Mouse (Mus musculus) retina, postnatal 7 days (tissue): ENCODE measurements around the gene Nfasc.

Experiments used
- DNase-seq: peaks from one replicate; pipeline ENCODE4 v3.0.0-alpha.2; 2012; ENCODE audit warnings: low read depth, low spot score

Gene Nfasc

DNA sequence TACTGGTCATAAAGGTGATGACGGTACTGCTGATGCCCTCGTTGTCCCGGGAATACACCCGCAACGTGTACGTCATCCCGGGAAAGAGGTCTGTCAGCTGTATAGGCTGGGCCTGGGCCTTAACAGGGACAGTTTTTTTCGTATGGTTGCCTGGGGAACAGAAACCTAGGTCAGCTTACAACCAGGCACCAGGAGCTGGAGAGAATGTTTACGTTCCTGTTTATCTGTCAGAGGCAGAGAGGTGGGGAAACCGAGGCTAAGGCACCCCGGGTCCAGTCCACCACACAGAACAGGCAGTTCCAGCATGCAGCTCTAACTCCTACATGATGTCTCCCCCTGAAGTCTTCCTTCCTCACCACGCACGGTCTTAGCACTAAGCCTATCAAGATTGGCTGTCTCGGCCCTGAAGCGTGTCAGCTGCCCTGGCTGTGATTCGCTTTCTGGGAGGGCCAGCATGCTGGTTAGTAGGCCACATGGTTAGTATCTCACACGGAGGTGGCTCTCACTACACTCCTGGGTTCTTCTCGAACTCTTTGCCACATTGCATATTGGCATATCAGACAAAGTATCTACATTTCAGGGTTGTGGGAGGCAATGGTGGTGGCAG lies 158.5 kb downstream of the Nfasc start:
- no peak for DNase-seq

DNA sequence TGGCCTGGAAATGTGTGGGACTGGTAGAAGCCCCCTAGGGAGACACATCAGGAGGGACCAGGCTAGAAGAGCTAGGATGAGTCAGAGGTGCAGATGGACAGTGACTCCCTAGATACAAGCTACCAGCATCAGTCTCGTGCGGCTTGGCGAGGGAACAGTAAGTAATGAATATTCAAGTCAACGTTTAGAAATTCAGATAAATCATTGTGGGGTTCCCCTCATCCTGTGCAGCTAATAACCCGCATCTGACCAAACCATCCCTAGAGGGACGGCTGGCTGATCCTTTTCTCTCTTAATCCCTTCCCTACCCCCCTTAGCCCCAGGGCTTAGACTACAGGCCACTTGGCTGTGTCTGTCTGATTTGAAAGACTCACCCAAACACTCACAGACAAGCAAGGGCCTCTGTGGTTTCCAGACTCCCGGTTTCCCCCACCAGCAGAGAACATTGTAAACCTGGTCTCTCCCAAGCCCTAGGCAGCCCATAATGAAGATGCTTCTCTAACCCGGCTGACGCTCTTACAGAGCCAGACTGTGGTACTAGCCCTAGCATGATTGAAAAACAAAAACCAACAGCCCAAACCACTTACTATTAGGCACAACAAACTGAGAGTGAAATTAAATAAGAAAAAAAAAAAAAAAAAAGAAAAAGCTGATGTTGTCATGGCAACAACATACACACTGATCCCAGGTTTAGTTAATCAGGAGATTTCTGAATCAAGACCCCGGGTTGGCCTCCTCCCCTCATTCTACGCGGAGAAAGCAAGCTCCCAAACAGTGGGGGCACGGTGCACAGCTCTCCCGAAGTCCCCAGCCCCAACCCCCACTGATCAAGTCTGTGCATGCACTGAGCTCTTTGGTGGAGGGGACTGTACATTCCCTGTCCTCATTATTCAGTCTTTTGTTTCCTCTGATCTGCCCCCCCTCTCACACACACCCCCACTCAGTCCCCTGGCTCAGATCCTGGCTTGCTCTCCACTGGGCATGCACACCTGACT lies 159.5 kb downstream of the Nfasc start:
- peak; percentile 52 for DNase-seq

DNA sequence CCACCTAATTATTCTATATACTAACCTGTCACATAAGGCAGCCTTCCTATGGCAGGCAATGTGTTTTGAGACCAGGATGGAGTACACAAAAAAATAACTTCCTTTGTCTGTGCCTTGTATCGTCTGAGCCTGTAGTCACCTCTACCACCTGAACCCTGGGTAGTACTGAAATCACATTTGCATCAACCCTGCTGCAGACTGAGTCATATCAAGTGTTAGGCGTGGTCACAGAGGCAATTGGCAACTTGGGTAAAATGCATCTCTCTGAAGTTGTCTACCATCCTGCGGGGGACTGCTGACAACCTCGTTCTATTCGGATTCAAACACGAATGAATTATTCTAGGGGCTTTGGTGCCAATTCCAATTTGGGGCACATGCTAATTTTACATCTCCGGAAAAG lies 161.5 kb downstream of the Nfasc start:
- DNase-seq, result no peak

DNA sequence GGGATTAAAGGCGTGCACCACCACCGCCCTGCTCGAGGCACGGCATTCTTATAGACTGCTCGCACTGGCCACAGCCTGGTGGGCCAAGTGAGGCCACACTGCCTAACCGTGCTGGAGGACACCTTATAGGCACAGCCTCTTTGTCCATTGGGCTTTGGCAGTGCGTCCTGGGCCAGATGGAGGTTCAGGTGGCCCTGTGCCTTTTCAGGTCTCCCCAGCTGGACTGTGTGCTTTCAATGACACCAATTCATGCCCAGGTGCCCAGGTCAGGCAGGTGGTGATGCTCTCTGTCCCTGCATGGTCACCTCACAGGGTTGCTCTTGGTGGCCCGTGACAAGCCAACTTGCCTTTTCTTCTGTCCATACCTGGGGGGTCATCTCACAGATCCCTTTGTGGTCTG lies 164.8 kb downstream of the Nfasc start:
- DNase-seq, result no peak

DNA sequence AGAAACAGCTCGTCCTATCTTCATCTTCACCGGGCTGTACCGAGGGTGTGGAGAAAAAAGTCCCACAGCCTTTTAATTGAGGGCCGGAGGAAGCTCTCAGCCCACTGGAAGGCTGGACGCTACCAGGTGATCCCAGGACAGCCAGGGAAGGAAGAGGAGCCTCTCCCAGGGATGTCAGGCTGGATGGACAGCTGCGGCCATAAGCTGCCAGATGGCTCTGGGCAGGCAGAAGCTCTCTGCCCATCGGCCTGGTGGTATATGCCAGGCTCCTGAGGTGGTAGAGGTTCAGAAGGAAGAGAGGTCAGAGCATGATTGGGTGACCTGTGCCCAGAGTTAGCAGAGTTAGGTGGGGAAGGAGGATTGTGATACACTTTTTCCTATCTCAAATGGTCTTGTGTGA lies 168.7 kb downstream of the Nfasc start:
- DNase-seq, result no peak

DNA sequence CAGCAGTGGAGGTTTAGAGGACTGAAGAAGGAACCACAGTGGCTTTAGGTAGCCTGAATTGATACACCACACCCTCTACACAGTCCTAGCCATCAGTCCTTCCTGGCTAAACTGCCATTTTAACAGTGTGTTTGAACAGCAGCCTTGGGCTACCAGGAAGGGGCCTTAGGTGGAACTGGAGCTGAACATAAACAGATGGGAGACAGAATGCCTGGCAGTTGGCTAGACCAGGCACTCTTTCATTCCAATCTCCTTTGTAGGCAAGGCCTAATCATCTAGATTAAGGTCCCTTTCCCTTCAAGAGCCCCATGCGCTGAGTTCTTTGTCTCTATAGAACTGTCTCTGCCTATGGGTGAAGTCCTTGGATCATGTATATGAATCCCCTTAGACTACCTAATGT lies 170.0 kb downstream of the Nfasc start:
- no peak for DNase-seq

DNA sequence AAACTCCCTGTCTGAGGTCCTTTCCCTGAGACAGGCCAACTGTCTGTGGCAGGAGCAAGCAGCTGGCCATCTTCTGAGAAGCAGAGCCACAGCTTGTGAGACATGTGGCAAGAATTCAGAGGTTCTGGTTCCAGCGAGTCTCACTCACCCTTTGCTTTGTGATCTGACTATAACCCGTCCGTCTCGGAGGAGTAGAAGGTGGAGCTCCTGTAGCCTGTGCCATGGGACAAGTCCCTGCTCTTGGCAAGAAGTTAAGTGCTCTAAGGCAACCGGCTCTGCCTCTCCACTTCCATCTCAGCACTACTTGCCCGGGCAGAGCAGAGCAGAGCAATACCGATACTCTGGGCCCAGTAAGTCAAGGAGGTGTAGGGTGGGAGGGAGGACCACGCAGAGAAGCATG lies 170.7 kb downstream of the Nfasc start:
- no peak for DNase-seq

DNA sequence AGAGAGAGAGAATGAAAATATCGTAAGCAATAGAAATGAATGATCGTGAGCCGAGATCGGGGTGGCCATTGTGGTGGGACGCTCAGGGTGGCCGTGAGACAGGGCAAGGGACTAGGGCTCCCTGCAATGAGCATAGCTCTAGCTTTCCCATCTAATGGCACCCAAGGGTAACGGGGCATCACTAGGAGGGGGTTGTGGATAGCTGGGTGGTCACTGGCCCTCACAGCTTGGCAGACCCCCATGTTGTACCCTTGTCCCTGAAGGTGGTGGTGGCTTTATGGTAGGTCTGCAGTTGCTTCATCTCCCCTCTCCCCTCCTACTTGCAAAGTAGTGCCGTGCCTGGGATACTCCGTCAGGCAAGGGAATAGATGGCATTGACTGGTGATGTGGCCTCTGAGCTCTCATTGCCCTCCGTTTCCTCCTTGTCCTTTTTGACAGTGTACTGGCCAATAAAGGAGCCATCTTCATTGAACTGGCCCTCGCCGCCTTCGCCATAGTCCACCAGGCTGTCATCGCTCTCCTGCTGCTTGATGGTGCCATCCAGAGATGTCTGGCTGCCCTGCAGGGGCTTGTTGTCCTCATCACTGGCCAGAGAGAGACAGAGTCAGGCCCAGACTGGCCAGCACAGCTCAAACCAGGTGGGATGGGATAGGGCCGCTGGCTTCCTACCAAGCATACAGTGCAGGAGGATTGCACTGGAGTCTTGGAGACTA lies 171.4 kb downstream of the Nfasc start:
- no peak for DNase-seq

DNA sequence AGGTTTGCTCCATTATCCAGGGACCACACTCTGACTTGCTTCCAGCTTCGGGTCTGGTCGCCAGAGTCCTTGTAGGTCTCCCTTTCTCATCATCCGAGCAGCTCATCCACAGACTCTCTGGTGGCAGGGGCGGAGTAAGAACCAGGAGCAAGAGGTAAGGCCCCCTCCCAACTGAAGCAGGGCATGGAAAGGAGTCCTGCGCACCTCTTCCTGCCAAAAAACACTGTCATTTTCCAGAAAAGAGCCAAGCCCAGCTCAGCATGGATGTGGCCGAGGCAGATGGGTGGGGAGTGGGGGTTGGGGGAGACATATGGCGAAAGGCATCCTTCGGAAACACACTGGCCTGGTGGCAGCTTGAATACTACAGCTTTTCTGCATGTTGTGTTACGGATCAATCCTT lies 172.1 kb downstream of the Nfasc start:
- no peak for DNase-seq

DNA sequence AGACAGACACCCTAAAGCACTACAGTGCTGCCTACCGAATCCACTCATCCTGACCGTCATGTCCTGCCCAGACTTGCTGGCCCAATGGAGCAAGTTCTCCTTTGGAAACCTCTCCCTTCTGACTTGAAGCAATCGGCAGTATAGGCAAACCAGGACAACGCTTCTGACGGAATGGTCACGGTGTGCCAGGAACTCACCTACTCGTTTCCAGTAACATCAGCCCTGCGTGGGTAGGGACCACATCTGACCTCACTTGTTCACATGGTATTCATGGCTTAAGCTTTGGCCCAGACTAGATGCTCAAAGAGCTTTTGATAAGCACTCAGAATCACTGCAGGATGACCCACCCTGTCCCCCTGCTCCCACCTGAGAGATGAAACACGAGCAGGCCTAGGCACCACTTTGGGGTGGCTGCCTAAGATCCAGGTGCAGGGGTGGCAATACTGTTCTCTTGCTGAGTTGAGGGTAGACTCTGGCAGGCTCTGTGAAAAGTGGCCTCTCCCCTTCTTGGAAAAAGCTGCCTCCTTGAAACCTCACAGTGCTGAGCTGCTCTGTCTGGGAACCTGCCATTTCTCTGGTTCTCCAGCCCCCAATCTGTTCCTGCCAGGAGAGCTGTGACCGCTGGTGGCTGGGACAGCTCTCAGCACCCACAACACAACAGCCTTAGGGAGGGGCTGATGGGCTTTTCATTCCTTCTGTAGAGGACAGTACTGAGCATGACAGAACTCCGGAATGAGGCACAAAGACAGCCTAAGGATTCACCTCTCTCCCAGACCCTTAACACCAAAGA lies 174.1 kb downstream of the Nfasc start:
- DNase-seq, result no peak

DNA sequence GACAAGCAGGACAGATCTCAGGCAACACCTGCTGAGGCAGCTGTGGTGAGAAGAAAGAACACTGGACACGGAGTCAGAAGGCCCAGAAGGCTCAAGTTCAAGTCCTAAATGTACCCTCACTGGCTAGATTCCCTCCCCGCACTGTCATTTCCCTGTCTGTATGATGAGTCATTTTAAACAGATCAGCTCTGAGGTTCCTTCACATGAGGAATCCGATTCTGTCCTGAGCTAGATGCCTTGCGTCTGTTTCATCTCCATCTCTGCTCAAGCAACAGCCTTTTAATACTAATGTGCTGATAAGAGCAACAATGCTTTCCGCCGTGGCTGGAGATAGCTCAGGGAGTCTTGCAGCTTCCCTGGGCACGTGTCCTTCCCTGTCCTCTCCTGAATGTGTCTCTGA lies 175.8 kb downstream of the Nfasc start:
- DNase-seq, result no peak

DNA sequence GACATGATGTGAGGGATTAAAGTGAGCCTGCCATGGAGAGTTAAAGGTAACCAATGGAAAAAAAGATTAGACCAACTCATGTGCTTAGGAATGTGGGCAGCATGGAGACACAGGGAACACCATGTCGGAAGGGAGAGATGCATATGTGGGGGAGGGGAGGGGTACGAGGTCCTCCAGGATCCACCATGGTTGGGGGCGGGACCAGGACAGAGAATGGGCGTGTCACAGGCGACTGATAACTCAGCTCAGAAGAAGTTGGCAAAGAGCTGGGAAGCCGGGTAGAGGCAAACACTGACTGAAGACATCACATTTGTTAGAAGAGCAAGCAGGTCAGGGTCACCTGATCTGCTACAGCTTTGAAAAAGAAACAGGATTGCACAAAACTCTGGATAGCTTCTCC lies 176.7 kb downstream of the Nfasc start:
- no peak for DNase-seq

DNA sequence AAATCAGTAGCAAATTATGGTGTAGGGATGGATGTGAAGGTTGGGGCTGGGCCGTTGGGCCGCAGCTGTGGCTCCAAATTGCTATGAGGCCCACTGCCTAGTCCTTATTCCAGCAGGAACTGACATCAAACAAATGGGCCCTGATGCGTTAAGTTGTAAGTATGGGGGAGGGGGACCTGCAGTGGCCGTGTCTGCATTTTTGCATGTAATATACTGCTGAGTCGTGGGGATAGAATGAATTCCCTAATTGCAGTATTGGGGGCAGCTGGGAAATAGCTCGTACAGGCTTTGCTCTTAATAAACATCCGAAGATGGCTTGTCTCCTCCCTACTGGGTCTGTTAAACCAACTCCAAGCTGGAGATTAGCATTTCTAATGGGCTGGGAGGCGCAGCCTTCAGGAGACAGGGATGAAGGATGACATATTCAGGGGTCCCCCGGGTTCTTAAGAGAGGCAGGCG lies 179.2 kb downstream of the Nfasc start:
- DNase-seq, result no peak

DNA sequence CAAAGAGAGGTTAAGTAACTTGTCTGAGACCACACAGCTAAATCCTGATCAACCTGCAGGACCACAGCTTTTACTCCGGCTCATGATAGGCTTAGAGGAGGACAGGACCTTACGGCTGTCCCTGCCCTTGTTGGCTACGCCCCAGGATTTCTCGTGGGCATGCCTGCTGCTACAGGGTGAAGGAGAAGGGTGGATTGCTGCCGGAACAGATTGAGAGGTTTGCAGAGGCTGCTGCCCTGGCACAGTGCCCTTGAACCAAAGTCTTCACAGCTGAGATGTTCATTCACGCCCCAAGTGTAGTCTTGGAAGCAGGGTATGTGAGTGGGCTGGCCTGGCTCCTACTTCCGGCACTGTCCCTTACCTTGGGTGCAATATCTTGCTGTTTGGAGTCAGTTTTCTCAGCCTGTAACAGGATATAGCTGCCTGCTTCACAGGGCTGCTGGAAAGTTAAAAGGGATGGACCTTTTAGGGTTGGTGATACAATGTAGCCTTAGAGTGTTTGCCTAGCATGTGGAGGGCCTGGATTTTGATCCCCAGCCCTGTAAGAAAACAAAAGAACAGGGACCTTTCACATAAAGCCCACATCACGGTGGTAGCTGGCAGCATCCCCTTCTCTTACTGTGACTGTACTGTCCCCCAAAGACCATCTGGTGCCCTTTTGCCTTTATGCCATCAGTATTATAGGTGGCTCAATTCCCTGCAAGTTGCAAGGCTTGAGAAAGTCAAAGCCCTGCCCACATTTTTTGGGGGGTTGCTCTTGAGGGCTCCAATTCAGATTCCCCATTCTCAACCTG lies 180.5 kb downstream of the Nfasc start:
- DNase-seq, result no peak

DNA sequence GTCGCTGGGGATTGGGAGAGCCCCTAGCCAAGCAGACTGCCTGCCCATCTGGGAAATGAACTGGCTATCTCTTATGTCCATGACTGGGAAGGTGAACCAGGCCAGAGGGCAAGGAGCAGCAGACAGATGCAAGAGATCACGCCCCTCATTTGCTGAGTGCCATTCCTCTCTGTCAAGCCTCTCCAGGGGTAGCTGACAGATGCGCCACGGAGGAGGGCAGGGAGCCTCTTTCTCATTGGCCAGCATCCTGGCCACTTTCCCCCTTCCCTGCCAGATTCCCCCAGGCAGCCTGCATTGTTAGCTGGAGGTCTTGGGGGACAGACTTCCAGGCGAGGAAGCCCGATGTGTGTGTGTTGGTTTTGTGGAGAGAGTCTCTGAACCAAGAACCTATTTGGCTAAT lies 182.6 kb downstream of the Nfasc start:
- DNase-seq, result no peak

DNA sequence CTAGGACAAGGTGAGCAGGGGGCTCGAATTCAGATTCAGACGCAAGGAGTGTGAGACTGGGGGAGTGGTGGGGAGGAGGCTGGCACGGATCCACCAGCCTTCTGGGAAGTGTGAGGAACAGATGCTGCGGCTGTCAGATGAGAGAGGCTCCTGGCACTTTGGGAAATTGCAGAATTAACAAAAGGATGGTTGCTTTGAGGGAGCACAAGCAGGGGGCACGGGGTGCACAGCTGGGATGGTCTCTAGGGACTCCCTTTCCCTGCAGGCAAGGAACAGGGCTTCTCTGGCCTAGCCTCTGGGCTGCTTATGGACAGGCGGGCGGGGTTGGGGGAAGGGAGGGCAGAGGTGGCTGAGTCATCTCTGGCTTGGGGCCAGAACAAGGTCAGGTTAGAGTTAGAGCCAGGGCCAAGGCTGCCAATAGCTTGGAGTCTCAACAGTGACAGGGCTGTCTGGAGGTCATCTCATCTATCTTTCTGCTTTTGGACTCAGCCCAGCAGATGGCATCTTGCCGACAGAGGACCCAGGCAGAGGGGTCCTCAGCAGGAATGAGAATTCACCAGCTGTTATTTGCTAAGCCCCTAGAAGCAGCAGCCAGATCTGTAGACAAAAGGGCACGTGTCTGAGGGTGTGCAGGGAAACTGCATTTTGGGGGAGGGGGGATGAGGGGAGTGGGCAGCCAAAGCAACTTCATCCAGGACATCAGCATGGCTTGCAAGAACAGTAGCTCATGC lies 183.5 kb downstream of the Nfasc start:
- peak; percentile 59 for DNase-seq

DNA sequence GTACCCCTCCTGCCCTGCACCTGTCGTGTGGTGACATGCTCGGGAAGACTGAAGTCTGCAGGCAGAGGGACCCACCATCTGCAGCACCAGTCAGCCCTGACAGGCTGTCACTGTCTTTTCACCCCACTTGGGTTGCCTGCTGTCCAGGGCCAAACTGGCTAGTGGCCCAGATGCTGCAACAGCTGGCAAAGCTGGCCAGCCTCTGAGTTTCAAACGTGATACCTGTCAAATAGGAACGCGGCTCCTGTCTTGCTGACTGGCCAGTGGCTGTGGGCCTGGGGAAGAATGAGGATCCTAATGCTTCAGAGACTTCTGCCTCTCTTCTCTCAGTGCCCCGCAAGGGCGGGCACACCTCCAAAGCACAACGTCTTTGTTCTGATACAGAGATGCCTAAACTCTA lies 197.8 kb downstream of the Nfasc start:
- DNase-seq, result no peak

DNA sequence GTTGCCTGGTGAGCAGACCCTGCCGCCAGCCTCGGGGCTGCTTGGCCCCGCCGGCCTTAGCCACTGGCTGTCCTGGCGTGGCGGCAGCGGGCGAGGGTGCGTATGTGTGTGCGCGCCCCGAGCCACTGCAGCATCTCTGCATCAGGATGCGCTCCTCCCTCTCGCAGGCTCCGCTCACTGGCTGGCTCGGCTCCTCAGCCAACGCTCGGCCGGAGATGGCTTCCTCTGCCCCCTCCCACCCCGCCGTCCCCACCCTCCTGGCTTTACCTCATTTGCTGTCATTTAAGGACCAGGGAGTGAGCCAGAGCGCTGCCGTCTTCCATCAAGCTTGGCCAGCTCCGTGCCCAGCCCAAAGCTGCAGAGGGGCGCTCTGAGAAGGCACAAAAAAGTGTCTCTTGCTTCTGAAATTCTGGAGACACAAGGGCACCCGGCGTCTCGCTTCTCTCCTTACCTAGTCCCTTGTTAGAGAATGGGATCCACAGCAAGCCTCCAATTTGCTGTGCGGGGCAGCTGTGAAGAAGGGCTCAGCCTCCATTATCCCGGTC lies 198.8 kb downstream of the Nfasc start, which contains the start of gene Cntn2:
Cntn2 (minus strand) TSS at position 495 of the 545 bp plus-strand sequence.
- no peak for DNase-seq

DNA sequence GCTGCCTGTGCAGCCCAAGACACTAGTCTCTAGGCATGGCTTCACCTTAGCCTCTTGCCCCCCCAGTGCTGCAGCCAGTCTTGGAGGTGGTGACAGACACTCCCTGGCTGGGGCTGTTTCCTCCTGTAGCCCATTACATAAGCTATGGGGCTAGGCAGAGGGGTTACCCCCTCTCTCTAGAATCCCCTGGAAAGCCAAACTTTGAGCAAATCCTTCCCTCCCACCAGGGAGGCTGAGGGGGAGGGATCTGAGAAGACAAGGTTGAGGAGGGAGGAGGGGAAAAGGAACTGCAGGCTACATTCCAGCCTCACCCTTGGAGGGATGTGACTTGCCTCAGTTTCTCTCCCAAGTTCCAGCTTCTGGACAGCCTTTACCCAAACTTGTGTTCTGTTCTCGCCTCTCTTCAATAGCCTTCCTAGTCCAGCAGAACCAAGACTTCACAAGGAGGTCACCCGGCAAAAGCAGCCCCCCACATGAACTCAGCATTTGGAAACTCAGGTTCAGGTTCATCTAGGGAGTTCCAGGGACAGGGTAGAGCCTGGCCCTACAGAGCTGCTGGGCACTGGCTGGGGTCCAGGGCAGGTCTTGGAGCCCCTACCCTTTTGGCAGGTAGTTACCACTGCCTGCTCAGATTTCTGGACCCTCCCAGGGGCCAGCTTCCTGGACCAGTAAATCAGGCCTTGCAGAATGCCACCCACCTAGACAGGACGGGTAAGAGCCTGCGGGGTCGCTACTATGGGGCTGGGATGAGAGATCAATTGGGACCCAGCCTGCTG lies 199.6 kb downstream of the Nfasc start:
- no peak for DNase-seq
